Mouse (Mus musculus): Measurements from ENCODE around the gene Zbtb20. TPM values are rescaled to one million over a fixed set of nuclear protein-coding genes. Genes with fewer than 3 reads are reported as not detected.

Zbtb20 gene
- polyA plus RNA-seq, 2 experiments: 0.40 to 2.2 TPM

- H3K4me2 ChIP-seq (ENCODE audit: low read depth): no peak overlapping the region
- H3K9ac ChIP-seq (replicated peaks): no peak overlapping the region
These were observed 602.7 kb downstream of the Zbtb20 start for GRCm38 (mm10) chr16:43478352-43478751.

GRCm38 (mm10) chr16:43480532-43480931, 604.9 kb downstream of the Zbtb20 start:
- ATAC-seq (ENCODE audit: insufficient read depth): no peak
- no peaks in the 10 kb centered on the region for H3K27me3 ChIP-seq (ENCODE audit: control insufficient read depth, insufficient read depth, low read length)

More at GRCm38 (mm10) chr16:43478352-43478751, 602.7 kb downstream of the Zbtb20 start:
- no peaks in the 10 kb centered on the region for H3K4me1 ChIP-seq (replicated peaks; ENCODE audit: control insufficient read depth in 2 of 2, insufficient read depth in 2 of 2, low read length in 1 of 2)
- DNase-seq (ENCODE audit: low read depth in 3 of 3, low spot score in 3 of 3): no peak
- no peak overlapping the region for H3K4me3 ChIP-seq (ENCODE audit: insufficient read depth in 1 of 2, low read depth in 2 of 2, low read length in 2 of 2)
- H3K27ac ChIP-seq: no peak overlapping the region
- no peaks in the 10 kb centered on the region for H3K9me3 ChIP-seq (ENCODE audit: control insufficient read depth, low read length)
- 67% methylated on average over 1 of the region's 1 CpGs for WGBS (ENCODE audit: insufficient replicate concordance)
- TF ChIP-seq EP300 (IDR thresholded peaks at IDR 0.05; ENCODE audit: low read depth): no peak
- no peak for TF ChIP-seq CTCF (IDR thresholded peaks at IDR 0.05; ENCODE audit: low read depth)
- H3K27me3 ChIP-seq (ENCODE audit: control insufficient read depth, insufficient read depth, low read length): no peaks in the 10 kb centered on the region
- no peaks in the 10 kb centered on the region for H3K36me3 ChIP-seq (replicated peaks; ENCODE audit: control insufficient read depth, insufficient read depth, low read depth)
- no peak for ATAC-seq (ENCODE audit: insufficient read depth)

GRCm38 (mm10) chr16:43482125-43482524, 606.4 kb downstream of the Zbtb20 start:
- H3K4me2 ChIP-seq (ENCODE audit: low read depth): no peak overlapping the region
- H3K9me3 ChIP-seq (ENCODE audit: control insufficient read depth, low read length): no peaks in the 10 kb centered on the region
- 55% methylated on average over 3 of the region's 3 CpGs for WGBS (ENCODE audit: insufficient replicate concordance)
- H3K9ac ChIP-seq (replicated peaks): no peak overlapping the region
- no peak for ATAC-seq (ENCODE audit: insufficient read depth)
- H3K4me1 ChIP-seq (replicated peaks; ENCODE audit: control insufficient read depth in 2 of 2, insufficient read depth in 2 of 2, low read length in 1 of 2): no peaks in the 10 kb centered on the region
- H3K36me3 ChIP-seq (replicated peaks; ENCODE audit: control insufficient read depth, insufficient read depth, low read depth): no peaks in the 10 kb centered on the region
- no peak for TF ChIP-seq CTCF (IDR thresholded peaks at IDR 0.05; ENCODE audit: low read depth)
- no peak for TF ChIP-seq EP300 (IDR thresholded peaks at IDR 0.05; ENCODE audit: low read depth)
- no peaks in the 10 kb centered on the region for H3K27me3 ChIP-seq (ENCODE audit: control insufficient read depth, insufficient read depth, low read length)
- H3K4me3 ChIP-seq (ENCODE audit: insufficient read depth in 1 of 2, low read depth in 2 of 2, low read length in 2 of 2): no peak overlapping the region
- no peak for DNase-seq (ENCODE audit: low read depth in 3 of 3, low spot score in 3 of 3)
- no peak overlapping the region for H3K27ac ChIP-seq

More at GRCm38 (mm10) chr16:43480532-43480931, 604.9 kb downstream of the Zbtb20 start:
- H3K9ac ChIP-seq (replicated peaks): no peak overlapping the region
- TF ChIP-seq EP300 (IDR thresholded peaks at IDR 0.05; ENCODE audit: low read depth) (no peak), CTCF (IDR thresholded peaks at IDR 0.05; ENCODE audit: low read depth) (no peak)
- no peak overlapping the region for H3K27ac ChIP-seq
- no peak for DNase-seq (ENCODE audit: low read depth in 3 of 3, low spot score in 3 of 3)
- H3K9me3 ChIP-seq (ENCODE audit: control insufficient read depth, low read length): no peaks in the 10 kb centered on the region
- H3K4me2 ChIP-seq (ENCODE audit: low read depth): no peak overlapping the region
- WGBS (ENCODE audit: insufficient replicate concordance): 74% methylated on average over 6 of the region's 6 CpGs
- H3K36me3 ChIP-seq (replicated peaks; ENCODE audit: control insufficient read depth, insufficient read depth, low read depth): no peaks in the 10 kb centered on the region
- H3K4me3 ChIP-seq (ENCODE audit: insufficient read depth in 1 of 2, low read depth in 2 of 2, low read length in 2 of 2): no peak overlapping the region
- H3K4me1 ChIP-seq (replicated peaks; ENCODE audit: control insufficient read depth in 2 of 2, insufficient read depth in 2 of 2, low read length in 1 of 2): no peaks in the 10 kb centered on the region

- H3K4me2 ChIP-seq (ENCODE audit: low read depth): no peak overlapping the region
- no peak for TF ChIP-seq CTCF (IDR thresholded peaks at IDR 0.05; ENCODE audit: low read depth)
- no peak for TF ChIP-seq EP300 (IDR thresholded peaks at IDR 0.05; ENCODE audit: low read depth)
- no peak overlapping the region for H3K4me3 ChIP-seq (ENCODE audit: insufficient read depth in 1 of 2, low read depth in 2 of 2, low read length in 2 of 2)
- H3K4me1 ChIP-seq (replicated peaks; ENCODE audit: control insufficient read depth in 2 of 2, insufficient read depth in 2 of 2, low read length in 1 of 2): no peaks in the 10 kb centered on the region
- WGBS (ENCODE audit: insufficient replicate concordance): 64% methylated on average over 2 of the region's 2 CpGs
- DNase-seq (ENCODE audit: low read depth in 3 of 3, low spot score in 3 of 3): no peak
- no peak overlapping the region for H3K27ac ChIP-seq
- H3K27me3 ChIP-seq (ENCODE audit: control insufficient read depth, insufficient read depth, low read length): no peaks in the 10 kb centered on the region
- no peaks in the 10 kb centered on the region for H3K9me3 ChIP-seq (ENCODE audit: control insufficient read depth, low read length)
- H3K9ac ChIP-seq (replicated peaks): no peak overlapping the region
- no peak for ATAC-seq (ENCODE audit: insufficient read depth)
- H3K36me3 ChIP-seq (replicated peaks; ENCODE audit: control insufficient read depth, insufficient read depth, low read depth): no peaks in the 10 kb centered on the region
These were observed 607.1 kb downstream of the Zbtb20 start for GRCm38 (mm10) chr16:43482738-43483137.

GRCm38 (mm10) chr16:43484400-43484799, 608.7 kb downstream of the Zbtb20 start:
- H3K36me3 ChIP-seq (replicated peaks; ENCODE audit: control insufficient read depth, insufficient read depth, low read depth): no peaks in the 10 kb centered on the region
- no peaks in the 10 kb centered on the region for H3K27me3 ChIP-seq (ENCODE audit: control insufficient read depth, insufficient read depth, low read length)
- no peaks in the 10 kb centered on the region for H3K9me3 ChIP-seq (ENCODE audit: control insufficient read depth, low read length)
- H3K4me3 ChIP-seq (ENCODE audit: insufficient read depth in 1 of 2, low read depth in 2 of 2, low read length in 2 of 2): no peak overlapping the region
- no peak overlapping the region for H3K4me2 ChIP-seq (ENCODE audit: low read depth)
- DNase-seq (ENCODE audit: low read depth in 3 of 3, low spot score in 3 of 3) (no peak), ATAC-seq (ENCODE audit: insufficient read depth) (no peak)
- no peak for TF ChIP-seq EP300 (IDR thresholded peaks at IDR 0.05; ENCODE audit: low read depth)
- no peak for TF ChIP-seq CTCF (IDR thresholded peaks at IDR 0.05; ENCODE audit: low read depth)
- no peak overlapping the region for H3K27ac ChIP-seq
- no peaks in the 10 kb centered on the region for H3K4me1 ChIP-seq (replicated peaks; ENCODE audit: control insufficient read depth in 2 of 2, insufficient read depth in 2 of 2, low read length in 1 of 2)
- no peak overlapping the region for H3K9ac ChIP-seq (replicated peaks)
- WGBS (ENCODE audit: insufficient replicate concordance): 49% methylated on average over 4 of the region's 4 CpGs

All from liver, embryonic 14.5 days (tissue).